Mouse (Mus musculus): Measurements from ENCODE around the gene Gm17334. TPM values are rescaled to one million over a fixed set of nuclear protein-coding genes. Genes with fewer than 3 reads are reported as not detected.
"Not testable (repeated sequence)": the region's sequence is repeated elsewhere in the genome, so short reads cannot be mapped to it uniquely, and the experiment has no call there.

Gm17334 gene
- total RNA-seq, 2 experiments from 2014 or later, result 0.26 to 0.70 TPM

GRCm38 (mm10) chr11:53770125-53770791 is 2.7 kb downstream of the Gm17334 start:
- DNase-seq, result peak; percentile 88

- peak; percentile 92 for DNase-seq
Measured at GRCm38 (mm10) chr11:53769760-53770124, 3.2 kb downstream of the Gm17334 start, which contains the start of gene Irf1. Gene Irf1 (plus strand): TSS chr11:53770014.

GRCm38 (mm10) chr11:53769185-53769576 is 3.8 kb downstream of the Gm17334 start:
- no peak for DNase-seq

- DNase-seq, result no peak
Measured at GRCm38 (mm10) chr11:53768422-53769184, 4.4 kb downstream of the Gm17334 start.

GRCm38 (mm10) chr11:53764581-53764980 is 8.4 kb downstream of the Gm17334 start:
- no peak for DNase-seq

GRCm38 (mm10) chr11:53763496-53764140 is 9.4 kb downstream of the Gm17334 start:
- peak; percentile 93 for DNase-seq

GRCm38 (mm10) chr11:53762827-53763495 is 10.0 kb downstream of the Gm17334 start:
- DNase-seq, result peak; percentile 85

- DNase-seq, result no peak
Measured at GRCm38 (mm10) chr11:53762426-53762825, 10.6 kb downstream of the Gm17334 start.

GRCm38 (mm10) chr11:53761822-53762221 is 11.2 kb downstream of the Gm17334 start:
- peak; percentile 71 for DNase-seq

- DNase-seq, result no peak
Measured at GRCm38 (mm10) chr11:53761284-53761683, 11.7 kb downstream of the Gm17334 start.

- DNase-seq, result no peak
Measured at GRCm38 (mm10) chr11:53759545-53760406, 13.2 kb downstream of the Gm17334 start.

GRCm38 (mm10) chr11:53758791-53759351 is 14.1 kb downstream of the Gm17334 start:
- no peak for DNase-seq

GRCm38 (mm10) chr11:53758033-53758432 is 15.0 kb downstream of the Gm17334 start:
- not testable (repeated sequence) for DNase-seq

GRCm38 (mm10) chr11:53757612-53758011 is 15.4 kb downstream of the Gm17334 start:
- no peak for DNase-seq

GRCm38 (mm10) chr11:53755011-53755595 is 17.9 kb downstream of the Gm17334 start:
- no peak for DNase-seq

- no peak for DNase-seq
Measured at GRCm38 (mm10) chr11:53749716-53750352, 23.2 kb downstream of the Gm17334 start.

- DNase-seq, result no peak
Measured at GRCm38 (mm10) chr11:53749306-53749705, 23.7 kb downstream of the Gm17334 start.

- DNase-seq, result no peak
Measured at GRCm38 (mm10) chr11:53748614-53749013, 24.4 kb downstream of the Gm17334 start.

GRCm38 (mm10) chr11:53747985-53748384 is 25.0 kb downstream of the Gm17334 start:
- DNase-seq, result no peak

GRCm38 (mm10) chr11:53745260-53745659 is 27.7 kb downstream of the Gm17334 start:
- DNase-seq, result no peak
